Mouse (Mus musculus) MEL (cell line): ENCODE data around the gene Kcnk18.

Experiments
- CTCF ChIP-seq, 3 experiments: IDR thresholded peaks in 2 of 3; conservative IDR thresholded peaks in 1 of 3; 2 replicates each; pipeline ENCODE4 v1.5.1; 2011 to 2012; ENCODE audit warnings: low read length in 3 of 3, low read depth in 2 of 3, mild to moderate bottlenecking in 2 of 3, improper control_type of control experiment in 1 of 3, inconsistent platforms in 1 of 3, mixed read lengths in 1 of 3, moderate library complexity in 1 of 3; ENCODE audit not compliant: control insufficient read depth in 1 of 3, insufficient read depth in 1 of 3, poor library complexity in 1 of 3, severe bottlenecking in 1 of 3
- ELF1 ChIP-seq: IDR thresholded peaks from 2 replicates; pipeline ENCODE4 v1.6.1; 2014; ENCODE audit warnings: low read depth, mild to moderate bottlenecking, inconsistent platforms, low read length, improper control_type of control experiment, moderate library complexity
- HCFC1 ChIP-seq: IDR thresholded peaks from 2 replicates; pipeline ENCODE4 v1.6.1; 2012; ENCODE audit warnings: low read depth, mild to moderate bottlenecking, inconsistent platforms, low read length, improper control_type of control experiment, moderate library complexity
- POLR2A ChIP-seq, 2 experiments: IDR thresholded peaks; 2 replicates each; pipeline ENCODE4 v1.6.1; 2011 to 2012; ENCODE audit warnings: low read length in 2 of 2, mild to moderate bottlenecking in 2 of 2, control low read depth in 1 of 2, improper control_type of control experiment in 1 of 2, low read depth in 1 of 2, moderate library complexity in 1 of 2; ENCODE audit not compliant: control insufficient read depth in 1 of 2, insufficient read depth in 1 of 2, poor library complexity in 1 of 2
- SMC3 ChIP-seq: IDR thresholded peaks from 2 replicates; pipeline ENCODE4 v1.6.1; 2011; ENCODE audit warnings: low read depth, low read length, improper control_type of control experiment

DNA sequence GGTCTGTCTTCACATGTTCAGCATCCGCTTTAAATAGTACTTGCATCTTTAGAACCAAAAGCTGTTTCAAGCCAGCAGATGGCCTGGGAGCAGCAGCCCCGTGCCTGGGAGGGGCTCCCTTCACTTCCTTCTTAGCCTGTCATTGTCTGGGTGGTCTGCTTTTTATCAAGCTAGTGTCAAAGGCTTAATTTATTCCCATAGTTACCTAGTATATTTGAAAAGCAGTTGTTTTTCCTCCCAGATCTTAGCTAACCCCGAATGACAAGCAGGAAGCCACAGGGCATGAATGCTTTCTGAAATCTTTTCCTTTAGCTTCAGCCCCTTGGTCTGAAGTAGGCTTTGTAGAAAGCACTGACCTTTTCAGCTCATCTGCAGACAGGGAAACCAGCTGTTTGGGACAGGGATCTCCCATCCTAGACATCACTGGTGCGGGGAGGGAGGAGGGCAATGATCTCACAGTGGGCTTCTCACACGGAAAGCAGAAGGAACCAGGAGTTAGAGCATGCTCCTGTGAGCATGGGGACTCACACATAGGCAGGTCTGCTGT, 48.5 kb downstream of the Kcnk18 start:
- TF ChIP-seq SMC3 (no peak), ELF1 (no peak), POLR2A (IDR thresholded peaks at IDR 0.05; ENCODE audit: control insufficient read depth in 1 of 2, insufficient read depth in 1 of 2, low read depth in 1 of 2, low read length in 2 of 2, poor library complexity in 1 of 2) (no peak), CTCF (IDR thresholded peaks at IDR 0.05 in 2 of 3, conservative IDR thresholded peaks at IDR 0.05 in 1 of 3; ENCODE audit: control insufficient read depth in 1 of 3, insufficient read depth in 1 of 3, low read depth in 2 of 3, low read length in 3 of 3, poor library complexity in 1 of 3, severe bottlenecking in 1 of 3) (no peak), HCFC1 (no peak)
